Mouse (Mus musculus) CH12F3 (cell line): ENCODE measurements around the gene Picalm.
"Not testable (repeated sequence)": the region's sequence is repeated elsewhere in the genome, so short reads cannot be mapped to it uniquely, and the experiment has no call there.

Experiments used
- in situ Hi-C: fragments of 300-500 bp; cut with MboI; formaldehyde crosslinking; loops from 2 replicates; pipeline ENCODE4 v1.14.3; 2020; ENCODE audit warnings: low sequenced_read_pairs

Gene Picalm

GRCm38 (mm10) chr7:90201877-90202465, 72.0 kb downstream of the Picalm start:
- in situ Hi-C loops = no loop called here

DNA sequence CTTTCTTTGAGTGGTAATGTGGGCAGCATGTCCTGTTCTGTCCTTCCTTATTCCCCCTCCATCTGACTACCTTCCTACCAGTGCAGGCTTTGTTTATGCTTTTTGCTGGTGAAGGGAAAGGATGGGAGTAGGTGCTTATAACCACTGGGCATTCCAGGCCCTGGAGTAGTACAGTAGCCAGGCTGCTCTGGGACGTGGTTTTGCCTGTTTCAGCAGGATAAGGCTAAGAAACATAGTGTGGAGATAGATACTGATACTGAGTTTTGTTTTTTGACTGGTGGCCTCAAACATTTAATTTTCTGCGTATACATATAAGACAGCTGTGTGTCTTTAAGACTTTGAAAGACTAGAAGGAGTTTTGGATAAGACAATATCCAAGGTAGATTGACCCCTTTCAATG, 73.9 kb downstream of the Picalm start:
- in situ Hi-C loops = no loop called here

DNA sequence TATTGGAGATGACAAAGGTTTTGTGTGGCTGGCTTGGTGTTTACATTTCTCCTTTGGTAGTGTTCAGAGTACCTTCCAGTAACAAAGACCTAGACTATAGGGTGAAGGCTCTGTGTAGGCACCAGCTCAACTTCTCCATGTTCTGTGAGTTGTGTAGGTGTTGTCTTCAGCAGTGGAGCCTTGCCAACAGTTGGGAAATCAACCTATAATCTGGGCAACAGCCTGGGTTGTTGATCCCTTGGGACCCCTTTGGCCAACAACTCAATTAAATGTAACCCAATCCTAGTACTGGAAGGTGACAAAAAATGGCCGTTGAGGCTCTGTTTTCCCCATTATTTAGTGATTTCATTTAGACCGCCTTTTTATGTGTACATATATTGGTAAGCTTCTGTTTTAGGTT, 80.1 kb downstream of the Picalm start:
- in situ Hi-C loops = no loop called here

DNA sequence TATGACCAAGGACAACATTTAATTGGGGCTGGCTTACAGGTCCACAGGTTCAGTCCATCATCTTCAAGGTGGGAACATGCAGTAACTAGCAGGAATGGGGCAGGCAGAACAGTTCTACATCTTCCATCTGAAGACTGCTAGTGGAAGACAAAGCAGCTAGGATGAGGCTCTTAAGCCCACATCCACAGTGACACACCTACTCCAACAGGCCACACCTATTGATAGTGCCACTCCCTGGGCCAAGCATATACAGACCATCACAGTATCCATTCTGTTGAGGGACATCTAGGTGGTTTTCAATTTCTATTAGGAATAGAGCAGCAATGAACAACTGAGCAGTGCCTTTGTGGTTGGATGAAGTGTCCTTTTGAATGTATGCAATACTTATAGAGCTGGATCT, 80.9 kb downstream of the Picalm start:
- in situ Hi-C loops = no loop called here

GRCm38 (mm10) chr7:90216511-90216910, 86.5 kb downstream of the Picalm start:
- in situ Hi-C loops = no loop called here

DNA sequence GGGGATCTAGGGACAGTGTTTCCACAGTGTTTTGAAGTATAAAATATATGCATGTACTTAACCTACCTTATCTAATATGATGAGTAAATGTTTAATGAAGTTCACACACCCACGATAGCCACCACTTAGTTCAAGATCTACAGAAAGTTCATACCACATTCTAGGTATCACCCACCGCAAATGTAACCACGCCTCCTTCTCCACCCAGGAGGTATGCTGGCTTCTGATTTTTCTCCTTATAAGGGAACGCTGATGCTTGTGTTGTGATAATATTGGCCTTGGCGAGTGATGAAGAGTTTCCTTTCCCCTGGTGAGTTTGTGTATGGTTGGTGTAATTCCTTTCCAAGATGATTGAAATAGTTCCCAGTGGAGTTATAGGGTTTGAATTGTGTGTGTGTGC, 88.1 kb downstream of the Picalm start:
- in situ Hi-C loops = no loop called here

GRCm38 (mm10) chr7:90221487-90221886, 91.5 kb downstream of the Picalm start:
- in situ Hi-C loops = no loop called here

- in situ Hi-C loops = no loop called here
Measured at GRCm38 (mm10) chr7:90228075-90228474, 98.1 kb downstream of the Picalm start.

DNA sequence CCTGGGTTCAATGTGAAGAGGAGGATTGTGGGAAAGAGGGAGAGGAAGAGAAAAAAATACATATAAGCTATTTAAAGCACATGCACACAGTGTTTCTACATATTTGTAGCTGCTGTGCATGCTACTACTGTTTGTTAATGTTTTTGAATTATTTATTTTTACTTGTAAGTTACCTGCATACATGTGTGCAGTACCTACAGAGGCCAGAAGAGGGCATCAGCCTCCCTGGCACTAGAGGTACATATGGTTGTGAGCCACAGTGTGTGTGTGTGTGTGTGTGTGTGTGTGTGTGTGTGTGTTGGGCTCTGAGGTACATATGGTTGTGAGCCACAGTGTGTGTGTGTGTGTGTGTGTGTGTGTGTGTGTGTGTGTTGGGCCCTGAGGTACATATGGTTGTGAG, 98.9 kb downstream of the Picalm start:
- in situ Hi-C loops = not testable (repeated sequence)

- in situ Hi-C loops = no loop called here
Measured at GRCm38 (mm10) chr7:90231431-90231830, 101.4 kb downstream of the Picalm start.

DNA sequence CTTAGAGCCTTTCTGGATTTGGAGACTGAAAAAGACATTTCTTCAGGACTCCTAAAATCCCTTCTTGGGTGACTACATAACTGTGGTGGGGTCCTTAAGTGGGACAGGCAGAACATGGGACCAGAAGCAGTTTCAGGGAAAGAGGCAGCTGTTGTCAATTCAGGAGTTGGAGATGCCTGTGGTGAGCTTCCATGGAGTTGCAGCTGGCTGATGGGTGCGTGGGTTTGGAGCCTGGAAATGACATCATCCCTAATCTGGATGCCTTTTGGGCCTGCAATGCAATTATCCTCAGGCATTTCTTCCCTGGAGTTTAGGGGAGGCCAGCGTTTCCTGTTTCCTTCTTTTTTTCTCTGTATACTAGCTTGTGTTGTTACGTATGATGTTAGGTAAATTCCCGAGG, 103.9 kb downstream of the Picalm start:
- in situ Hi-C loops = no loop called here

DNA sequence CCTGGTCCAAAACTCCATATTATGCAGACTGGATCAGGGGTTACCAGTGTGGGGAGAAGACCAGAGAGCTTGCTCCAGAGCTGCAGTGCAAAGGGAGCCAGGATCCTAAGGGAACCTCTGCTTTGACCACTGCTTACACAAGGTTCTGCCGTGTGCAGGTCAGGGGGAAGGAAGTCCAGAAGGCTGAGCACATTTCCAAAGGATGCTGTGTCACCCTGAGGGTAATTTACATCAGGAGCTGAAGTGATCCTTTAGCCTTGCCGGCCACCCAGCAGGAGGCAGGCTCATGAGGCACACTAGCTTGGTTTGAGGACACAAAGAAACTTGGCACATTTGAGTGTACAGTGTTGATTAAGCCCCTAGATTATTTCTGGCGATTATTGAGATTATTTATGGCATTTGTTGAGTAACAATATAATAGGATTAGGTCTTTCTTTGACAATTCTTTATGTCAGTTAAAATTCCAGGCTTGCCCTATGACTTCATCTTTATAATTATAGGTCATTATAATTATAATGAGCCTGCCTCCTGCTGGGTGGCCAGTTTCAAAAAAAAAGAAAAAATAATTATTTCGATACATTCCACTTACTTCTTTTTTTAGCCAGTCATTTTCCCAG, 106.4 kb downstream of the Picalm start:
- in situ Hi-C loops = no loop called here

GRCm38 (mm10) chr7:90243151-90243550, 113.1 kb downstream of the Picalm start:
- in situ Hi-C loops = no loop called here

DNA sequence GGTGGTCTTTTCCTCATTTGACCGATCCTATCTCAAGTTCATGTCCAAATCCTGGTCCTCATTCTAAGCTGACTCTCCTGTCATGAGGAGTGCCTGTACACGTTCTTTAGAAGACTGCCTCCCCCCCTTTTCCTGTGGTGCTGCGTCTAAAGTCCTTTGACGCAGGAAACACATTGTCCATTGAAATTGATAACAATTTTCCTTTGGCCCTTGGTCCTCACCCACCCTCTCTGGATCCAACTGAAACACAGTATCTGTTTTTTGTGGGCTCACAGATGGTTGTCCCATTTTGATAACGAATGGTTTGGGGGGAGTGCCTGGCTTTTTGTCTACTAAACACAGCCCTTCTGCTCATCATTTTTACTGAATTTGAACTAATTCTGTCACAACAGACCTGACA, 113.6 kb downstream of the Picalm start:
- in situ Hi-C loops = no loop called here

DNA sequence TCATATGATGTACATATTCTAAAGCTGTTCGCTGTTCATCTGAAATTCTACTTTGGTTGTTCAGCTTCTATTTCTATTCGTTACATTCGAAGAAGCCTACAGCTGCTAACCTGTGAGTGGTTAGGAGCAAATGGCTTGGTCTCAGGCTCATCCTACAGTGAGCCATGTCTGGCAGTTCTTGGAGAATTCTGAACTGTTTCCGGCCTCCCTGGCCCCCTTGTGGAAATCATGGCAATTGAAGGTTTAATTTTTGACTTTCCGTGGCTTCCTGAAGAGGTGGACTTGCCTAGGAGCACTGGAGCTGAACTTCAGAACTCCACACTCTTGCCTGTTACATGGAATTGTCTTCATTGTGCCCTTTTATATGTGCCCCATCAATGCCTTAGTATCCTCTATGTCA, 122.9 kb downstream of the Picalm start:
- in situ Hi-C loops = no loop called here

DNA sequence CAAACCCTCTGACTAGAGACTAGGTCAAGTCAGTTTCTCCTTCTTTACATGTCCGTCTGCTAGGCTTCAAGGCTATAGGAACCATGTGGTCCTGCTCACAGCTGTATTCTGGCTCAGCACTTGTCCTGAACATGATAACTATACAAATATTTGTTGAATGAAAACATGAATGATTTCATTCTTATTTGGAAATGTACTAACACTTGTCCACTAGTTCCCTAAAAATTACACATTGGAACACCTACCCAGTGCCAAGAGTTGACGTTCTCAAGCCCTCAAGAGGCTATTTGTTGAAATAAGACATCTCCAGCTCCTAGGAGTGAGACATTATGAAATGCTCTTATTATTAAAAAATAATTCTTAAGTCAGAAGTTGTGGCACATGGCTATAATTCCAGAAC, 128.7 kb downstream of the Picalm start:
- in situ Hi-C loops = no loop called here

- in situ Hi-C loops = no loop called here
Measured at GRCm38 (mm10) chr7:90259899-90260298, 129.9 kb downstream of the Picalm start.

DNA sequence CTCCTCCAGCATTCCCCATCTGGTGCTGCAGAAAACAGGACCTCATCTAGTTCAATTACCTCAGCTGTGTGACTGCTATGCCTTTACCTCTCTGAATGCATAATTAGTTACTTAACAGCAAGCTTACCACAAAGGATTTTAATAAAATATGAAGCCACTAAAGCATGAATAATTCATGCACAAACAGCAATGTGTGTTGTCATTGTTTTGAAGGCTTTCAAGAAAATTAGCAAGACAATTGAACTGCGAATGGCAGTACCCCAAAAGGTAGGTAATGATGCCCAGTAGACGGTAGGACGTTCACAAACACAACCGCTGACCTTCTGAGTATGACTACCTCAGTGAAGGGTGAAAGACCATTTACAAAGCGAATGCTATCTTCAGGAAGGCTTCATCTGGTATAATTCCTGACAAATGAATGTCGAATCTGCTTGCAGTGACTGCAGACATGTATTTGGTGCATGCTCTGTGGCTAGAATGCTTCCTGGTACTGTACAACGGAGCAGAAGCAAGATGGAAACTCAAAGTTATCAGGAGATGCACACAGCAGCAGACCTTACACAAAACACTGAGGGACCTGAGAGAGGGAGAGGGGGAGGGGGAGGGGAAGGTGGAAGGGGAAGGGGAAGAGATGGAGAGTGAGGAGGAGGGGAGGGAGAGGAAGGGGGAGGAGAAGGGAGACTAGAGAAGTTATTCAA, 132.0 kb downstream of the Picalm start:
- in situ Hi-C loops = no loop called here
